In the genomic region with DNA sequence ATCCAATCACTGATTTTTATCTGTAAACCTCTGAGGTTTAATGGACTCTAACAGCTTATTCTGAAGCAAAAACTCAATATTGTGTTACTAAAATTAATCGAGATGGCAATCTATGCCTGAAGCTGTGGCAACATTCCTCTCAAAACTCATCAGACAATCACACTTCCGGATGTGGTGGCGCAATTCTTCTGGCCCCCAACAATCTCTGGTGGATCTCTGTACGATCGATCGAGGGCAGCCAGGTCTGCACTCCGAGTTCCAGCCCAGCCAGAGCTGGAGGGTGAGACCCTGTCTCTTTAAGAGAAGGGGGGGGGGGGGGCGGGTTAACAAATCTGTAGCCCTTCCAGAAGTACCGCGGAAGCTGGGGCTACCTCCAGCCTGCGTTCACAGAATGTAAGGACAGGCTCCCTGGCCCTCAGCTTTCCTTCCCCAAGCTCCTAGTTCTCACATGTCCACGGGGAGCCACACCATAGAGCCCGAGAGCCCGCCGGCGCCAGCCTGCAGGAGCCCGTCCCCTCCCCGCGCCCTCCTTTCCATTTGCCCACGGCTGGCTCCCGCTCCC, we compare ENCODE assay signal across 8 mouse cellular contexts. TPM values are rescaled to one million over a fixed set of nuclear protein-coding genes. Genes with fewer than 3 reads are reported as not detected.
DNase-seq lines count a peak whose midpoint lies in the region; ATAC-seq and TF ChIP-seq lines count a peak whose summit lies in the region.

No protein-coding gene starts in this region.

- TF ChIP-seq CTCF in lung, adult 2 months (IDR thresholded peaks at IDR 0.05; ENCODE audit: insufficient read depth, low read length), result no peak

- WGBS in lung, adult 2 months, result 0% methylated on average over 21 of the region's 21 CpGs
- 1% methylated on average over 21 of the region's 21 CpGs for WGBS in embryonic facial prominence, embryonic 12.5 days
- WGBS in intestine, embryonic 16.5 days, result under 1% methylated on average over 21 of the region's 21 CpGs

- peak overlapping the region; percentile 75 for H3K4me3 ChIP-seq in lung, adult 2 months (replicated peaks; ENCODE audit: extremely low read depth, low read depth, low read length)
- peak overlapping the region; percentile 69 for H3K4me3 ChIP-seq in embryonic facial prominence, embryonic 12.5 days
- H3K4me3 ChIP-seq in intestine, embryonic 16.5 days (ENCODE audit: low read length), result peak overlapping the region; percentile 89
- H3K4me3 ChIP-seq in myocyte, result peak overlapping the region; percentile 81

- peaks cover 24% of the 10 kb centered on the region for H3K79me2 ChIP-seq in myocyte (ENCODE audit: control insufficient read depth, insufficient read depth)

- H3K36me3 ChIP-seq in embryonic facial prominence, embryonic 12.5 days, result peaks cover 40% of the 10 kb centered on the region
- peaks cover 19% of the 10 kb centered on the region for H3K36me3 ChIP-seq in intestine, embryonic 16.5 days (ENCODE audit: control insufficient read depth, insufficient read depth, low read length)
- no peaks in the 10 kb centered on the region for H3K36me3 ChIP-seq in myocyte (ENCODE audit: control insufficient read depth, insufficient read depth)

- peak overlapping the region; percentile 32 for H3ac ChIP-seq in myocyte (ENCODE audit: control insufficient read depth, insufficient read length)

- peaks cover 27% of the 10 kb centered on the region for H3K9me3 ChIP-seq in embryonic facial prominence, embryonic 12.5 days
- H3K9me3 ChIP-seq in intestine, embryonic 16.5 days (ENCODE audit: control insufficient read depth, low read length), result no peaks in the 10 kb centered on the region

- H3K4me2 ChIP-seq in embryonic facial prominence, embryonic 12.5 days (replicated peaks), result peak overlapping the region; percentile 59
- peak overlapping the region; percentile 68 for H3K4me2 ChIP-seq in intestine, embryonic 16.5 days (ENCODE audit: low read depth, low read length)
- H3K4me2 ChIP-seq in myocyte (ENCODE audit: low read depth), result peak overlapping the region; percentile 88

- H3K9ac ChIP-seq in embryonic facial prominence, embryonic 12.5 days, result peak overlapping the region; percentile 61
- peak overlapping the region; percentile 79 for H3K9ac ChIP-seq in intestine, embryonic 16.5 days (ENCODE audit: low read depth, low read length)

- H3K27ac ChIP-seq in embryonic facial prominence, embryonic 12.5 days, result peak overlapping the region; percentile 89
- peak overlapping the region; percentile 96 for H3K27ac ChIP-seq in intestine, embryonic 16.5 days (ENCODE audit: low read length)

- H3K27me3 ChIP-seq in embryonic facial prominence, embryonic 12.5 days, result no peaks in the 10 kb centered on the region
- no peaks in the 10 kb centered on the region for H3K27me3 ChIP-seq in intestine, embryonic 16.5 days (replicated peaks; ENCODE audit: control insufficient read depth, insufficient read depth, low read length)
- no peaks in the 10 kb centered on the region for H3K27me3 ChIP-seq in myocyte (ENCODE audit: control insufficient read depth, insufficient read depth, insufficient read length)

- peak; percentile 79 for ATAC-seq in embryonic facial prominence, embryonic 12.5 days (ENCODE audit: insufficient number of reproducible peaks, insufficient read depth, low FRiP score, low TSS enrichment)
- peak; percentile 74 for ATAC-seq in intestine, embryonic 16.5 days

- DNase-seq in lung, adult 2 months, result no peak
- DNase-seq in lung, postnatal 10 days, result no peak
- DNase-seq in retina, postnatal 1 day, result no peak
- DNase-seq in ovary, adult 18-20 months (ENCODE audit: low spot score), result no peak
- no peak for DNase-seq in ovary, postnatal 14 days (ENCODE audit: low spot score)

- no peaks in the 10 kb centered on the region for H3K4me1 ChIP-seq in lung, adult 2 months (ENCODE audit: control insufficient read depth, insufficient read depth, low read length)
- H3K4me1 ChIP-seq in embryonic facial prominence, embryonic 12.5 days, result peaks cover 13% of the 10 kb centered on the region
- peaks cover 7% of the 10 kb centered on the region for H3K4me1 ChIP-seq in intestine, embryonic 16.5 days (ENCODE audit: control insufficient read depth, insufficient read depth, low read length)

- no peak for TF ChIP-seq POLR2A in lung, adult 2 months (IDR thresholded peaks at IDR 0.05; ENCODE audit: borderline replicate concordance, extremely low read depth, low read depth, low read length)
- no peak for TF ChIP-seq POLR2A in myocyte (IDR thresholded peaks at IDR 0.05; ENCODE audit: insufficient read length, low read depth)

TF ChIP-seq in myocyte, 11 proteins besides CTCF, POLR2A, EP300 and RAD21:
- TF ChIP-seq CEBPB (IDR thresholded peaks at IDR 0.05; ENCODE audit: insufficient read depth, poor library complexity, severe bottlenecking) (0 out of 2 replicates have a peak, but pooled peaks have one; percentile 52), POLR2AphosphoS2 (IDR thresholded peaks at IDR 0.05; ENCODE audit: insufficient read length, low read depth) (no peak)
TF ChIP-seq in myocyte: peak in this region for 1.

RNA-seq across cellular contexts. Expression of a gene that starts 0.5 kb away (rescaled TPM):
- 0.06 and 0.14 TPM in 2 replicates for polyA plus RNA-seq in lung, adult 2 months (2012; rRNA removed)
- polyA plus RNA-seq in embryonic facial prominence, embryonic 12.5 days (2016; fragmentation: Nextera tagmentation; extraction: Ambion mirVana), result 9.0 and 9.3 TPM in 2 replicates
- 7.5 and 7.9 TPM in 2 replicates for polyA plus RNA-seq in intestine, embryonic 16.5 days (2015; fragmentation: Nextera tagmentation; extraction: Ambion mirVana)
- 0.53 TPM for polyA plus RNA-seq in myocyte (2012; fragmentation: generic; extraction: Trizol)

RNA-seq across cellular contexts. Expression of a gene that starts 56.8 kb away (rescaled TPM):
- 4.6 and 5.3 TPM in 2 replicates for polyA plus RNA-seq in lung, adult 2 months (2012; rRNA removed)
- 48.2 and 50.1 TPM in 2 replicates for polyA plus RNA-seq in embryonic facial prominence, embryonic 12.5 days (2016; fragmentation: Nextera tagmentation; extraction: Ambion mirVana)
- polyA plus RNA-seq in intestine, embryonic 16.5 days (2015; fragmentation: Nextera tagmentation; extraction: Ambion mirVana), result 16.0 and 20.1 TPM in 2 replicates
- 5.3 TPM for polyA plus RNA-seq in myocyte (2012; fragmentation: generic; extraction: Trizol)
